Mouse (Mus musculus) heart, adult 2 months (tissue): ENCODE measurements at regions not wholly inside any gene's neighbourhood (a gene's known extent, or its start where the extent isn't known, plus 50 kb on each side); places are given as distances from the start of the nearest gene placed in this dataset.

Experiments used
- CTCF ChIP-seq: fragments of 200-600 bp; IDR thresholded peaks from 2 replicates; pipeline ENCODE4 v1.8.1; 2022; ENCODE audit warnings: antibody characterized with exemption, mild to moderate bottlenecking, moderate library complexity
- POLR2A ChIP-seq: fragments of 200-500 bp; IDR thresholded peaks from 2 replicates; pipeline ENCODE4 v1.6.1; 2011; ENCODE audit warnings: mild to moderate bottlenecking, low read depth, low read length, control low read depth; ENCODE audit not compliant: insufficient read depth

DNA sequence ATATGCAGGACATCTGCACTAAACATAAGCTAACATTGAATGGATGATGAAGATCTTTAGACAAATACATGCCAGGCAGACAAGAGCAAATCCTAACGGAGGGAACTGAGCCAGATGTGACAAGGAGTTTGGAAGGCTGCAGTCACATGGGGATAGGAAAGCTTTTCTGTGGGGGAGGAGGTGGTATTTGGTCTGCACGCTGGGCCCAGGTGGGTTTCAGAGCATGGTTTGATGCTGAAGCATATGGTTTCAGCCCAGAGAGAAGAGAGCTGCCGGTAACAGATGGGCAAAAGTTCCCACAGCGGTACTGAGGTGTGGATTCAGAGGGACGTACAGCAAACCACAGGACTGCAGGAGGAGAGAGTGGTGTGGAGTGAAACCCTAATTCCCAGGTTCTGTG, 982.1 kb downstream of the 4930447A16Rik start:
- TF ChIP-seq POLR2A = no peak
- no peak for TF ChIP-seq CTCF
